Mouse (Mus musculus) liver, postnatal 0 days (tissue): ENCODE measurements around the gene Casz1. TPM values are rescaled to one million over a fixed set of nuclear protein-coding genes. Genes with fewer than 3 reads are reported as not detected.

Experiments used
- ATAC-seq: fragments of 200-750 bp; cut with Nextera tagmentation; 2 replicates; pipeline ENCODE4 v1.8.0; 2017; ENCODE audit warnings: mild to moderate bottlenecking, moderate library complexity
- DNase-seq: peaks from one replicate; pipeline ENCODE4 v3.0.0-alpha.2; 2016
- H3K27ac ChIP-seq: fragments of 300-500 bp; sonication (generic); 2 replicates; pipeline ENCODE4 v1.5.1; 2014; ENCODE audit warnings: antibody characterized with exemption, moderate library complexity, mild to moderate bottlenecking, low read depth
- H3K27me3 ChIP-seq: fragments of 300-500 bp; sonication (generic); 2 replicates; pipeline ENCODE4 v1.6.1; 2014; ENCODE audit warnings: low read length, control low read depth, mixed read lengths; ENCODE audit not compliant: insufficient read depth
- H3K36me3 ChIP-seq: fragments of 300-500 bp; sonication (generic); replicated peaks from 2 replicates; pipeline ENCODE4 v1.6.1; 2014; ENCODE audit warnings: mild to moderate bottlenecking, control low read depth, low read length, moderate library complexity, mixed read lengths; ENCODE audit not compliant: insufficient read depth
- H3K4me1 ChIP-seq: fragments of 300-500 bp; sonication (generic); 2 replicates; pipeline ENCODE4 v1.6.1; 2014; ENCODE audit warnings: antibody characterized with exemption, mild to moderate bottlenecking, control low read depth; ENCODE audit not compliant: insufficient read depth
- H3K4me2 ChIP-seq: fragments of 300-500 bp; sonication (generic); 2 replicates; pipeline ENCODE4 v1.6.1; 2014; ENCODE audit warnings: low read depth, mild to moderate bottlenecking, low read length, moderate library complexity, mixed read lengths
- H3K4me3 ChIP-seq: fragments of 300-500 bp; sonication (generic); 2 replicates; pipeline ENCODE4 v1.5.1; 2014; ENCODE audit warnings: low read depth, low read length
- H3K9ac ChIP-seq: fragments of 300-500 bp; sonication (generic); replicated peaks from 2 replicates; pipeline ENCODE4 v1.6.1; 2014; ENCODE audit warnings: mild to moderate bottlenecking, moderate library complexity
- H3K9me3 ChIP-seq: fragments of 300-500 bp; sonication (generic); 2 replicates; pipeline ENCODE4 v1.6.1; 2016; ENCODE audit warnings: mild to moderate bottlenecking, control low read depth, low read length, mixed read lengths
- CTCF ChIP-seq: sonication (generic); IDR thresholded peaks from 2 replicates; pipeline ENCODE4 v1.5.1; 2016; ENCODE audit warnings: antibody characterized with exemption, low read depth
- EP300 ChIP-seq: IDR thresholded peaks from 2 replicates; pipeline ENCODE4 v1.6.1; 2016; ENCODE audit warnings: antibody characterized with exemption, low read depth, mild to moderate bottlenecking
- WGBS: fragments of 180-500 bp; shearing (Covaris S2); extraction: QIAGEN DNeasy Blood & Tissue Kit; methylation state at CpG from one replicate; pipeline ENCODE4 v1.1.7; 2014; ENCODE audit not compliant: insufficient replicate concordance; 5-methylcytosine and 5-hydroxymethylcytosine counted together
- polyA plus RNA-seq: library from polyadenylated mRNA; unstranded; fragments of >200 nt; fragmentation: Nextera tagmentation; extraction: Ambion mirVana; gene quantifications from 2 replicates; pipeline ENCODE4 v1.2.1, GENCODE M21; 2015

The Casz1 gene
- polyA plus RNA-seq, 1 experiment from 2014 or later: 0.43 TPM

- H3K36me3 ChIP-seq: no peaks in the 10 kb centered on the region
- H3K9ac ChIP-seq: no peak overlapping the region
- 80% methylated on average over 21 of the region's 21 CpGs for WGBS
- no peak overlapping the region for H3K4me2 ChIP-seq
- ATAC-seq: no peak
- TF ChIP-seq EP300 (no peak), CTCF (no peak)
- no peaks in the 10 kb centered on the region for H3K27me3 ChIP-seq
- no peak overlapping the region for H3K27ac ChIP-seq
- peaks cover 8% of the 10 kb centered on the region; the same call in 1 of the 2 replicates for H3K4me1 ChIP-seq
- H3K9me3 ChIP-seq: no peaks in the 10 kb centered on the region
- DNase-seq: no peak
- no peak overlapping the region for H3K4me3 ChIP-seq
Measured at GRCm38 (mm10) chr4:148833245-148833990, 29.2 kb downstream of the Casz1 start.

DNA sequence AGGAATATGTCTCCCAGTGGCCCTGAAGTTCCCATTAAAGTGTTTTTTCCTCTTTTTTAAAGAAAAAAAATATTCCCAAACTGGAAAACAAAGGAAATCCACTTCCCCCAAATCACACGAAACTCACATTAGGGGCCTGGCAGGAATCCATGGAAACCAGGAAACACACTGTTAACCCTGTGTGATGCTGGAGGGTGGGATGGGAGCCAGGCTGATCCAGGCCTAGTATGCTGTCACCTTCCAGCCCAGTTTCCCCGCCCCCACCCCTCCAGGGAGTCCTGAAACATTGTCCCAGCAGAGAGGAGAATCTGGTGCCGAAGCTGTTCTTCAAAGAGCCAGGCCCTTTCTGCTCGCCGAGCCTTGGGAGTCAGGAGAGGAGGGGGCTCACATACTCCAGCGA, 32.2 kb downstream of the Casz1 start:
- no peak overlapping the region for H3K9ac ChIP-seq
- no peaks in the 10 kb centered on the region for H3K27me3 ChIP-seq
- no peak overlapping the region for H3K27ac ChIP-seq
- no peak for DNase-seq
- no peak overlapping the region for H3K4me2 ChIP-seq
- H3K4me1 ChIP-seq: peaks cover 8% of the 10 kb centered on the region; the same call in 1 of the 2 replicates
- H3K36me3 ChIP-seq: no peaks in the 10 kb centered on the region
- WGBS: 49% methylated on average over 6 of the region's 6 CpGs
- H3K4me3 ChIP-seq: no peak overlapping the region
- TF ChIP-seq CTCF (no peak), EP300 (no peak)
- no peak for ATAC-seq
- H3K9me3 ChIP-seq: no peaks in the 10 kb centered on the region

DNA sequence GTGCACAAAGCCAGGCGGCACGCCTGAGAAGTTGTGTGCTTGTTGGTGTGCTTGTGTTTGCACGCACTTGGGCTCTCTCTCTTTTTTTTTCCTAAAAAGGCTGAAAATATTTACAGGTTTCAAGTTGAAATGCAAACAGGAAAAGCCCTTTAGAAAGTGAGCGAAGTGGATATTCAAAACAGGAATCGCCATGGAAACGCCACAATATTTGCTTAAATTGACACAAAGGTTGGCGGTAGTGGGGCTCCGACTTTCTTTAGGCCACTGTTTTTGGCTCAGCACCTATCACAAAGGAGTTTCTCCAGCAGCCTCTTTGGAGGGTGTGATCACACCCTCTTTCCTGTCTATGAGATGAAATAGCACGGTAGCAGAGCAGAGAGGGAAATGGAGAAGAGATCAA, 32.8 kb downstream of the Casz1 start:
- H3K9ac ChIP-seq: no peak overlapping the region
- H3K9me3 ChIP-seq: no peaks in the 10 kb centered on the region
- no peaks in the 10 kb centered on the region for H3K36me3 ChIP-seq
- TF ChIP-seq CTCF (no peak), EP300 (no peak)
- H3K27me3 ChIP-seq: no peaks in the 10 kb centered on the region
- no peak overlapping the region for H3K4me3 ChIP-seq
- WGBS: 38% methylated on average over 9 of the region's 9 CpGs
- DNase-seq: no peak
- ATAC-seq: no peak
- no peak overlapping the region for H3K27ac ChIP-seq
- peaks cover 8% of the 10 kb centered on the region; the same call in 1 of the 2 replicates for H3K4me1 ChIP-seq
- no peak overlapping the region for H3K4me2 ChIP-seq

- ATAC-seq (no peak), DNase-seq (no peak)
- no peak for TF ChIP-seq EP300
- TF ChIP-seq CTCF: no peak
- H3K27ac ChIP-seq: no peak overlapping the region
- no peak overlapping the region for H3K9ac ChIP-seq
- H3K36me3 ChIP-seq: no peaks in the 10 kb centered on the region
- H3K4me3 ChIP-seq: no peak overlapping the region
- WGBS: 62% methylated on average over 6 of the region's 6 CpGs
- H3K27me3 ChIP-seq: no peaks in the 10 kb centered on the region
- H3K4me2 ChIP-seq: no peak overlapping the region
- peaks cover 8% of the 10 kb centered on the region; the same call in 1 of the 2 replicates for H3K4me1 ChIP-seq
- H3K9me3 ChIP-seq: no peaks in the 10 kb centered on the region
Measured at GRCm38 (mm10) chr4:148837644-148838043, 33.4 kb downstream of the Casz1 start.

DNA sequence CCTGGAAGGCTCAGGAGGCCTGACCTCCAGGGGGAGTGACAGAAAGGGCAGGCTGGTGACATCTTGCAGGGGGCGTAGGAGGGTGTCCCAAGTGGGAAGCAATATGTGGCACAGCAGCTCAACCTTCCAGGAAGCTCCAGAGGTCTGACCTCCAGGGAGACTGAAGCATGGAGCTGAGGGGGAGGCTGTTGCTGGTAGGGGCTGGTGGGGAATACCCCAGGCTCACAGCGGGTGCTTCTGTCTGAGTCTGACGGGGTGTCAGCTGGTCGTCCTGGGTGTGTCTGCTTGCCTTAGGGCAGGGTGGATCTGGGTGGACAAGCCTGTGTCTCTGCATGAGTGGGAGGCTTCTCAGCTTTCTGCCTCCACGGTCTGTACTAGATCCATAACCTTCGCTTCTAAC, 38.1 kb downstream of the Casz1 start:
- Histone ChIP-seq H3K36me3 (no peaks in the 10 kb centered on the region), H3K4me1 (peaks cover 3% of the 10 kb centered on the region; the same call in 1 of the 2 replicates), H3K9me3 (no peaks in the 10 kb centered on the region), H3K4me2 (no peak overlapping the region), H3K27ac (no peak overlapping the region), H3K4me3 (no peak overlapping the region), H3K9ac (no peak overlapping the region), H3K27me3 (no peaks in the 10 kb centered on the region)
- 62% methylated on average over 6 of the region's 6 CpGs for WGBS
- DNase-seq (no peak), ATAC-seq (no peak)
- no peak for TF ChIP-seq EP300
- no peak for TF ChIP-seq CTCF

DNA sequence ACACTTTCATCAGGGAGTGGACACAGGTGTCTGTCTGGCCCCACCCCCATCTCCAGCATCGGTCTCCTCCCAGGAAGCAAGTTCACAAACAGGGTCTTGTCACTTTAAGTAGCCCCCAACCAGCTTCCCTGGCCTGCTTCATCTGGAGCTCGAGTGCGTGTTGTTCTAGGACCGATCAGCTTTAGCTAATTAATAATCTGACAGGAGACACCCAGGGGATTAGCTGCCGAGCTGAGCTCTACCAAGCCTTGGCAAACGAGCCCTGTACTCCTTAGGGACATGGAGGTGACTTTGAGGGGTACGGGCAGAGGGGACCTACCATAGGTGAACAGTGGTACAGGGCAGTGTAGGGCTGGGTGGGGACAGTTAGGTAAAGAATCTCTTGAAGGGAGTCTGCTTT, 40.7 kb downstream of the Casz1 start:
- ATAC-seq (no peak), DNase-seq (no peak)
- H3K4me2 ChIP-seq: no peak overlapping the region
- no peaks in the 10 kb centered on the region for H3K9me3 ChIP-seq
- no peaks in the 10 kb centered on the region for H3K27me3 ChIP-seq
- H3K27ac ChIP-seq: no peak overlapping the region
- TF ChIP-seq EP300 (no peak), CTCF (no peak)
- no peaks in the 10 kb centered on the region for H3K4me1 ChIP-seq
- H3K9ac ChIP-seq: no peak overlapping the region
- WGBS: 60% methylated on average over 7 of the region's 7 CpGs
- H3K36me3 ChIP-seq: no peaks in the 10 kb centered on the region
- no peak overlapping the region for H3K4me3 ChIP-seq

DNA sequence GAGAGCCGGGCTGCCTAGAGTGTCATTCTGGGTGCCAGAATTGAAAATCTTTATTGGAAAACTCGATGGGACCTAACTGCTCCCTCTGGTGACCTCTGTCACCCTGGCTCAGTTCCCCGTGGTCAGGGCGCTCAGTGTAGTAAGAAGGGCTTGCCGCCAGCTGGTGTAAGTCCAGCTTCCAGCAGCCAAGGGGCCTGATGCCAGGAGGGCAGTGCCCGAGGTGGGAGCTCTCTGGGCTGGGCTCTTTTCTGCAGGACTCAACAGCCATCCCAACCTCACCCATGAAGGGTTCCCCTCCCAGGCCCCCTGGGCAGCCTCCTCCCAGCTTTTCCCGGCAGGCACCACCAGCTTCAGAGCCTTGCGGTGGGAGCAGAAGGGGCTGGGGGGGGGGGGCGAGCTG, 42.0 kb downstream of the Casz1 start:
- no peaks in the 10 kb centered on the region for H3K4me1 ChIP-seq
- H3K27ac ChIP-seq: no peak overlapping the region
- H3K9ac ChIP-seq: no peak overlapping the region
- TF ChIP-seq CTCF (no peak), EP300 (no peak)
- DNase-seq: peak; percentile 44
- no peaks in the 10 kb centered on the region for H3K36me3 ChIP-seq
- no peak overlapping the region for H3K4me3 ChIP-seq
- H3K9me3 ChIP-seq: no peaks in the 10 kb centered on the region
- WGBS: 43% methylated on average over 8 of the region's 9 CpGs
- no peaks in the 10 kb centered on the region for H3K27me3 ChIP-seq
- 0 out of 2 replicates have a peak overlapping the region, but pooled peaks have one; percentile 18 for H3K4me2 ChIP-seq
- peak; percentile 74 for ATAC-seq
